Mouse (Mus musculus) 3T3-L1 (cell line): Measurements from ENCODE around the gene Znrd1.

Source experiments
- DNase-seq: peaks from one replicate; pipeline ENCODE4 v3.0.0-alpha.2; 2015; ENCODE audit warnings: low read depth, low spot score

Gene Znrd1

DNA sequence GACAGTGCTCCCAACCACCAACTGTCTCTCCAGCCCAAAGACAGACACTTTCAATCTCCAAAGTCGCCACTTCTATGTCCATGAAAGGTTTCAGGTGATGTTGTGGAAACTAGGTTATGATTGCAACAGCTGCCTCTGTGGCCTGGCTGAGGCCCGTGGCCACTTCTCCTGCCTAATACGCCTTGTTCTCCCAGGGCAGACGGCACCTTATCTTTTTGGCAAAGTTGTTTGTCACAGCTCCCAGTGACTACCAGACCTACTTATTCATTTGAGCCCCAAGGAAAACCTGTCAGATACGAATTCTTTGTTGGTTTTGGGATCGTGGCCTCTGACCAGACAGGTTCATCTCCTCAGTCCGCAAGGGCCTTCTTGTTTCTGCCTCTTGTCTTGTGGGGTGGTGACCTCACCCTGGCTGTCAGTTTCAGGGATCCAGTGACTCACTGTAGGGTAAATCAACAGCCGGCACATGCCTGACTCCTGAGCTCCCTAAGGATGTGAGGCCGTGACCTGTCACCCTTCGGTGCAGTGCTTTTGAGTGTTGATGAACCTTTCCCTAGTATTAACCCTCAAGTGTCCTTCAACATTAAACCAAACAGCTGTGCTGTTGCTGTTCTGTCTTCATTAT is 30.8 kb downstream of the Znrd1 start:
- no peak for DNase-seq

- no peak for DNase-seq
These were observed 34.9 kb downstream of the Znrd1 start for GRCm38 (mm10) chr17:36923491-36923890.

- no peak for DNase-seq
These were observed 35.6 kb downstream of the Znrd1 start for GRCm38 (mm10) chr17:36922715-36923114.

GRCm38 (mm10) chr17:36920239-36920638 is 38.1 kb downstream of the Znrd1 start:
- DNase-seq = no peak

DNA sequence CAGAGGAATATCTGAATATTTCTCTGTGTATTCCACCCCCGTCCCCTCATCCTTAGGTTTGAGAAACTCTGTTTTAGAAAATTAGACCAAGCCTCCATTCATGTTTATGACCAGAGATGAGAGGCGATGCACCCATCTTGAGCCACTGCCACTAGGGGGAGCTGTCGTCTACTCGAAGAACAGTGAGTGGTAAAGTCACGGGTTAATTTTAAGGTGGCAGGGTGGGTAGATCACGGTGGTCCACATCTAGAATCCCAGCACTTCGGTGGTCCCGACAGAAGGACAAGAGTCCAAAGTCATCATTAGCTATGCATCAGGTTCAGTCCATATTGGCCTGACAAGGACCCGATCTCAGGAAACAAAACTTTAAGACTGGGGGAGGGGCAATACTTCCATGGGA is 43.3 kb downstream of the Znrd1 start:
- DNase-seq = peak; percentile 81

GRCm38 (mm10) chr17:36914108-36914507 is 44.3 kb downstream of the Znrd1 start:
- DNase-seq = peak; percentile 91

GRCm38 (mm10) chr17:36912031-36912430 is 46.3 kb downstream of the Znrd1 start:
- DNase-seq = no peak

- DNase-seq = no peak
These were observed 48.6 kb downstream of the Znrd1 start for GRCm38 (mm10) chr17:36909802-36910201.

DNA sequence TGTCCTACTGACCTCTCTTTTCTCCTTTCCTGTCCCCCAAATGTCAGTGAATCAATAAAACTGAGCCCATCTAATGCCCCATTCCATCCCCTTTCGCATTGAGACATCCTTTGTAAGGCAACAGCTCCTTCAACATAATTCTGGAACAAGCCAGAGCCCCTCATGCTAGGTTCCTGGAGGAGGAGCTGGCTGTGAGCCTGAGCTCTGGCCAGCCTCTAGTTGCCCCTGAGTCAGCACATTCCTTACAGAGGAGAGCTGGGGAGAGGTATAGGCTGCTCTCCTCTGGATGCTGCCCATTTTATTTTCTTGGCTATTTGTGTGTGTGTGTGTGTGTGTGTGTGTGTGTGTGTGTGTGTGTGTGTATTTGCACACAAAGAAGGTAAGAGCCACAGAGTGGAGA is 50.1 kb downstream of the Znrd1 start:
- DNase-seq = peak; percentile 75
